Mouse (Mus musculus) 3134 (cell line): ENCODE results near the gene Pcnx4.
"Not testable (repeated sequence)": the region's sequence is repeated elsewhere in the genome, so short reads cannot be mapped to it uniquely, and the experiment has no call there.

Experiments
- DNase-seq: peaks from one replicate; pipeline ENCODE4 v3.0.0-alpha.2; 2011; ENCODE audit warnings: low spot score; ENCODE audit not compliant: insufficient read length; ENCODE audit errors: extremely low read depth

Pcnx4 gene

GRCm38 (mm10) chr12:72594001-72594400 is 57.8 kb downstream of the Pcnx4 start:
- no peak for DNase-seq

GRCm38 (mm10) chr12:72598731-72599130 is 62.5 kb downstream of the Pcnx4 start:
- DNase-seq = not testable (repeated sequence)

- DNase-seq = no peak
These were observed 75.9 kb downstream of the Pcnx4 start for GRCm38 (mm10) chr12:72612053-72612452.

- no peak for DNase-seq
These were observed 84.7 kb downstream of the Pcnx4 start for GRCm38 (mm10) chr12:72620856-72621255.

- DNase-seq = no peak
These were observed 85.3 kb downstream of the Pcnx4 start for GRCm38 (mm10) chr12:72621441-72621840.

- no peak for DNase-seq
These were observed 86.8 kb downstream of the Pcnx4 start for GRCm38 (mm10) chr12:72622853-72623496.

- no peak for DNase-seq
These were observed 92.6 kb downstream of the Pcnx4 start for GRCm38 (mm10) chr12:72628751-72629150.
